Comparison of ENCODE assay signal across 8 mouse cellular contexts in the genomic region with DNA sequence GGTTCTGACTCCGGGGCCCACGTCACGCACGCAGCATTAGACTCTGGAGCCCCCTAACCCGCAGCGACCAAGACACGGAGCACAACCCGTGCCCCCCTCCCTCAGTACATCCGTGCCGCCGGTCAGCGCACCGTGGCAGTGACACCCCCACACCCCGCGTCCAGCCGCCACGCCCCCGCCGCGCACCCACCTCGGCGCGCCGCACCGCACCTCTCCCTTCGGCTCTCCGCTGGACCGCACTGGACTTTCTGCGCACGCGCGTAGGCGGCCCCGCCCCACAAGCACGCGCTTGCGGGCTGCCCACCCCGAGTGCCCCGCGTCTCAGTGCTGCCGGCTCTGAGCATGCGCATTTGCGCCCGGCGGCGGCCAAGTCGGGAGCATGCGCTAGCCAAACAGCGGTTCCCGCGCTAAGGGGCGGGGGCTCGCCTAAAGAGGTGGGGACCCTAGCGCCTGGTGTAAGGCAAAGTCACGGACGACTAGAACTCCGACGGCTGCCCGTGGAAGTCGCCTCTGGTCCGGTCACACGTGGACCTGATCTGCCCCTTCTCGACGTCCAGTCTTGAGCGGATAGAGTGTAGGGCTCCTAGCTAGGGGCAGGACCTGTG. TPM values are rescaled to one million over a fixed set of nuclear protein-coding genes. Genes with fewer than 3 reads are reported as not detected.
DNase-seq lines count a peak whose midpoint lies in the region; ATAC-seq lines count a peak whose summit lies in the region.

A gene (minus strand): TSS at position 279 of the 605 bp plus-strand sequence.

- intact Hi-C loops in gastrocnemius, postnatal 36 days (cut with DNase I): no loop called here
- intact Hi-C loops in left cerebral cortex, postnatal 14 days (cut with DNase I): loop anchor here (5.0 kb wide), 1 partner anchor 38 kb away; a partner anchor contains a TSS

- H3K27ac ChIP-seq in intestine, embryonic 15.5 days: peak within 1 kb of the TSS; percentile 48

- no peaks in the 10 kb centered on the region for H3K36me3 ChIP-seq in intestine, embryonic 15.5 days

- H3K27me3 ChIP-seq in intestine, embryonic 15.5 days (replicated peaks): peaks cover 14% of the 10 kb centered on the region

- no peaks in the 10 kb centered on the region for H3K9me3 ChIP-seq in intestine, embryonic 15.5 days

- ATAC-seq in intestine, embryonic 15.5 days: peak; percentile 60
- peak; percentile 4; the same call in 1 of the 2 replicates for ATAC-seq in megakaryocyte-erythroid progenitor cell, adult 5-6 weeks (replicated peaks; ENCODE audit: low FRiP score, low TSS enrichment, poor library complexity, severe bottlenecking)

- H3K4me3 ChIP-seq in intestine, embryonic 15.5 days (replicated peaks): peak within 1 kb of the TSS; percentile 73

- H3K9ac ChIP-seq in intestine, embryonic 15.5 days: peak within 1 kb of the TSS; percentile 78

- under 1% methylated on average over 65 of the region's 65 CpGs for WGBS in intestine, embryonic 15.5 days

- H3K4me1 ChIP-seq in intestine, embryonic 15.5 days (replicated peaks): peaks cover 79% of the 10 kb centered on the region

- H3K4me2 ChIP-seq in intestine, embryonic 15.5 days (replicated peaks): peak within 1 kb of the TSS; percentile 96

- peak; percentile 92 for DNase-seq in adrenal gland, adult 8-10 months
- peak; percentile 92 for DNase-seq in embryo, embryonic 11.5 days (ENCODE audit: low read depth, low spot score)
- DNase-seq in gastrocnemius, postnatal 36 days: peak; percentile 88 to 89
- DNase-seq in left cerebral cortex, postnatal 14 days (ENCODE audit: low spot score in 2 of 2): peak; percentile 94 to 96
- peak; percentile 96 for DNase-seq in right cerebral cortex, postnatal 25 days
- peak; percentile 86 to 88 for DNase-seq in urinary bladder, postnatal 36 days (ENCODE audit: low spot score in 2 of 2)

RNA-seq across cellular contexts. Expression of the gene that starts here (rescaled TPM):
- total RNA-seq in adrenal gland, adult 8-10 months (2022): 10 to 100 TPM; 18.8 to 24.3 (median 23.8) TPM
- 1 to 10 TPM; 2.9 to 4.4 TPM for total RNA-seq in gastrocnemius, postnatal 36 days (2021)
- polyA plus RNA-seq in intestine, embryonic 15.5 days (2015; fragmentation: Nextera tagmentation; extraction: Ambion mirVana): 4.7 and 5.9 TPM in 2 replicates
- 10 to 100 TPM; 71.1 to 72.5 TPM for total RNA-seq in left cerebral cortex, postnatal 14 days (2021)
- 32.2 and 45.2 TPM in 2 replicates for total RNA-seq in megakaryocyte-erythroid progenitor cell, adult 5-6 weeks (2014; fragmentation: Nextera tagmentation)
- total RNA-seq in megakaryocyte-erythroid progenitor cell, adult 5-6 weeks (2017): 6.0 and 6.6 TPM in 2 replicates

Comparison
In these comparisons a context has a peak if more than half of its experiments do, and no peak if none do; other contexts are left out.
1. Peak in every context shown above with its lines: DNase-seq, ATAC-seq, H3K4me3 ChIP-seq and H3K27ac ChIP-seq.